Mouse (Mus musculus): ENCODE results near the gene Anapc4. TPM values are rescaled to one million over a fixed set of nuclear protein-coding genes. Genes with fewer than 3 reads are reported as not detected.

Gene Anapc4
- total RNA-seq (2021): 10 to 100 TPM; 32.2 to 37.6 TPM
- long read RNA-seq, experiment 1, transcript Anapc4-201 (28 exons, 3,854 nt): major isoform, 23 of 27 reads
- long read RNA-seq, experiment 1, partial matches to known transcripts: 4 of 27 reads
- long read RNA-seq, experiment 1, other reads (novel, unspliced or antisense): 0 of 27 reads
- long read RNA-seq, experiment 2, transcript Anapc4-201 (28 exons, 3,854 nt): major isoform, 31 of 32 reads
- long read RNA-seq, experiment 2, partial matches to known transcripts: 0 of 32 reads
- long read RNA-seq, experiment 2, other reads (novel, unspliced or antisense): 1 of 32 reads

- DNase-seq: peak; percentile 100
- intact Hi-C loops (cut with DNase I): no loop called here
Measured at GRCm38 (mm10) chr5:52833761-52834274, at the start of gene Anapc4. Gene Anapc4 (plus strand): TSS chr5:52834012.

- intact Hi-C loops (cut with DNase I): no loop called here
- no peak for DNase-seq
Measured at GRCm38 (mm10) chr5:52786556-52787322, 47.1 kb upstream of the Anapc4 start.

DNA sequence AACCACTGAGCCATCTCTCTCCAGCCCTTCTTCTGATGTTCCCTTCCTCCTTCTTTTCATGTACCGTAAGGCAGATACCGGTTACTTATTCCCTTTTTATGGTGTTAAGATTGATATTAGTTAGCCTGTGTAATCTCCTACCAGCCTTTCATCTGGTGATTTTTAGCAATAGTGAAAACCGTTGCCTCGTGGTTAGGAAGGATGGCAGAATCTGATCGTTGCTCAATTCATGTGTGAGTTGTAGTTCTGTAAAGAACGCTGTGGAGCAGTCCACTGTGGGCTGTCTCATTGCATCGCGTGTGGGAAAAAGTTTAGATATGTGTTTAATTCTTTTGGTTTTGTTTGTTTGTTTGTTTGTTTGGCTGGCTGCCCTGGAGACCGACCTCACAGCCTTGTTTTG lies 40.6 kb upstream of the Anapc4 start:
- intact Hi-C loops (cut with DNase I): no loop called here
- no peak for DNase-seq

GRCm38 (mm10) chr5:52794109-52794508 lies 39.7 kb upstream of the Anapc4 start:
- intact Hi-C loops (cut with DNase I): no loop called here
- DNase-seq: peak in 1 of 2 experiments; percentile 13

- intact Hi-C loops (cut with DNase I): no loop called here
- no peak for DNase-seq
Measured at GRCm38 (mm10) chr5:52799274-52799985, 34.4 kb upstream of the Anapc4 start.

GRCm38 (mm10) chr5:52805801-52806200 lies 28.0 kb upstream of the Anapc4 start:
- intact Hi-C loops (cut with DNase I): loop anchor here (10.0 kb wide), 1 partner anchor 131 kb away; no protein-coding TSS in a partner anchor
- DNase-seq: no peak

DNA sequence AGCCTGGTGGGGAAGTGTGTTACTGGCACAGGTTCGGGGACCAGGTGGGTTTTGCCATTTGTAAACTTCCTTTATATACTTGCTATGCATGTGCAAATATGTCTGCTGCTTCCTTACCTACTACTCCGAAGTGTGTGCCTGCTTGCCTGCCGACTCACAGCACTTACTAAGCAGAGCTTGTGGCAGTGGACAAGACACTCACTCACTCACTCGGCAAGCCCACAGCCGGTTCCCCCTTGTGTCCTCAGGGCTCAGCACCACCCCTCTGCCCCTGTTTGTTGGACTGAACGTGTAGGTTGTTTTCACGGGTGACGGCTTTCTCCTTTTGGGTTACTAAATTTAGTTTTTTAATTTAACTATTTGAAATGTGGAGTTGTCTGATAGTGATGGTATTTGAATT lies 27.5 kb upstream of the Anapc4 start:
- DNase-seq: no peak
- intact Hi-C loops (cut with DNase I): loop anchor here (10.0 kb wide), 1 partner anchor 132 kb away; no protein-coding TSS in a partner anchor

GRCm38 (mm10) chr5:52807030-52807429 lies 26.8 kb upstream of the Anapc4 start:
- DNase-seq: no peak
- intact Hi-C loops (cut with DNase I): loop anchor here (10.0 kb wide), 1 partner anchor 132 kb away; no protein-coding TSS in a partner anchor

GRCm38 (mm10) chr5:52810446-52810845 lies 23.4 kb upstream of the Anapc4 start:
- intact Hi-C loops (cut with DNase I): no loop called here
- DNase-seq: no peak

GRCm38 (mm10) chr5:52811056-52811455 lies 22.8 kb upstream of the Anapc4 start:
- intact Hi-C loops (cut with DNase I): no loop called here
- DNase-seq: no peak

- intact Hi-C loops (cut with DNase I): no loop called here
- DNase-seq: no peak
Measured at GRCm38 (mm10) chr5:52812456-52812855, 21.4 kb upstream of the Anapc4 start.

DNA sequence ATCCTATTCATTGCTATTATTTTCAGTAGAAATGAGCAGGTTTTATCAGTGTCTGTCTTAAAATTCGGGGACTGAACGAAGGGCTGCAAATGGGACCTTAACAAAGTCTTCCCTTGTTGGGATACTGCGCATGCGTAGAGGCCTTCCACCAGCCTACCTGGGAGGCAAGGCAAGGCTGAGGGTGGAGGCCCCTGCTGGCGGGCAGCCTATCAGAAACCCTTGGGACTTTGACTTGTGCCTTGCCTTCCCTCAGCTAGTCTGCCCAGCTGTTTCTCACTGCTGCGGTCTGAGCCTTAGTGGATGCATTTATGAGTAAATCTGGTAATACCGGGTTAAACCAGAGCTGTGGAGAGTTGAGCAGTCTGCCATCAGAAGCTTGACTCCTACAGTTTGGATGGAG lies 20.5 kb upstream of the Anapc4 start:
- no peak for DNase-seq
- intact Hi-C loops (cut with DNase I): no loop called here

DNA sequence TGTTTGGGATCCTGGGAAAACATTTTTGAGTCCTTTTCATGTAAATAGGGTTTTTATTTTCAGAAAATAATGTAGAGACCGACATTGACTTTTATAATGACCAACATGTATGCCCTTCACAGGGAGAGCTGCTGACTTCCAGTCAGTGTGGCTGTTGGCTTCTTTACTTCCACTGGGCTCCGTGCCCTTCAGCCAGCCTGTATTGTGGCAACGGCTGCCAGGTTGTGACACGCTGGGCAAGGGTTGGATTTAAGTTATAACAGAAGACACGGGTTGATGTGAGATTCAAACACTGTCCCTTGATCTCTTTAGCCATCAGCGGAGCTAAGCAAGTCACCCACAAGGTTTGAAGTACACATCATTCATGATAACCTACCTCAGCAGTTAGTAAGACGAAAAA lies 15.1 kb upstream of the Anapc4 start:
- intact Hi-C loops (cut with DNase I): no loop called here

GRCm38 (mm10) chr5:52821691-52822090 lies 12.1 kb upstream of the Anapc4 start:
- DNase-seq: no peak
- intact Hi-C loops (cut with DNase I): loop anchor here (5.0 kb wide), 1 partner anchor 309 kb away; no protein-coding TSS in a partner anchor

More for the DNA sequence above, 15.1 kb upstream of the Anapc4 start:
- no peak for DNase-seq

DNA sequence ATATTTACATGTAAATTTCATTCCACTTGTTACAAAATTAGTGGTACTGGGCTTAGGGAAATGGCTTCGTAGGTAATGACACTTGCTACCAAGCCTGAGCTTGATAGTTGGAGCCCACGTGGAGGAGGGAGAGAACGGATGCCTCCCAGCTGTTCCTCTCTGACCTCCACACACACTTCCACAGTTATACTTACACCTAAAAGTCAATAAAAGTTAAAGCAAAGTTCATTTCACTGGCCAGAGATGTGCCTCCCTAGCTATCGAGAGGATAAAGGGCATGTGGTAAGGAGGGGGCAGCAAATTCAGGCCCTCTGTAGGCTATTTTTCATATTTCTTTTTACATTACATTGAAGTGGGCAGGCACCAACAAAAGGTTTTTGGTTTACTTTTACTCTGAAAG lies 5.9 kb upstream of the Anapc4 start:
- no peak for DNase-seq
- intact Hi-C loops (cut with DNase I): no loop called here

DNA sequence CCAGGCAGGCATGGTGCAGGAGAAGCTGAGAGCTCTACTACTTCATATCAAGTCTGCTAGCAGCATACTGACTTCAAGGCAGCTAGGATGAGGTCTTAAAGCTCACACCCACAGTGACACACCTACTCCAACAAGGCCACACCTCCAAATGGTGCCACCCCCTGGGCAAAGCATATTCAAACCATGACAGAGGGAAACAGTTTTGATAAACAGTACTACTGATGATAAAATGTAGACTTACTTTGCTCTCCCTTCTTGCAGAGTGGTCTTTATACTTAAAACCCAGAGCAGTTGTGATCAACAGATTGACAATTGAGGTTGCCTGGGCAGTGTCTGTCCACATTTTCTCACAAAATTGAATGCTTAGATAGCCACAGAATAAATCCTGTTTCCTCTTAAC lies 807 bp upstream of the Anapc4 start:
- no peak for DNase-seq
- intact Hi-C loops (cut with DNase I): no loop called here

DNA sequence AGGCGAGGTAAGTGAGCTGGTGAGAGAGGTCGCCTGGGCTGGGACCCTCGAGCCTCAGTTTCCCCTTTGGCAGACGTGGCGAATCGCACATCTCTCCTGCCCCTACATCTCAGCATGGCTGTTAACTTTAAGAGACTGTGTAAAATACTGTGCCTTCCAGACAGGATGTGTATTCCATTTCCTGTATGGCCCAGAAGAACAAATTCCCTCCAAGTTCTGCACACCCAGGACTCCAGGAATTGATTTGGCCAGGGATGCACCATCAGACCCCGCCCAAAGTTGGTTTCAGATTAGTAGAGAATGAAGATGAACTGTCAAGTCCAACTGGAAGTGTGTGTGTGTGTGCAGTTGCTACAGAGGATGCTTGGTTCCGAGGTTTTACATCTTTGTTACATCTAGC lies 574 bp downstream of the Anapc4 start:
- intact Hi-C loops (cut with DNase I): no loop called here
- no peak for DNase-seq

DNA sequence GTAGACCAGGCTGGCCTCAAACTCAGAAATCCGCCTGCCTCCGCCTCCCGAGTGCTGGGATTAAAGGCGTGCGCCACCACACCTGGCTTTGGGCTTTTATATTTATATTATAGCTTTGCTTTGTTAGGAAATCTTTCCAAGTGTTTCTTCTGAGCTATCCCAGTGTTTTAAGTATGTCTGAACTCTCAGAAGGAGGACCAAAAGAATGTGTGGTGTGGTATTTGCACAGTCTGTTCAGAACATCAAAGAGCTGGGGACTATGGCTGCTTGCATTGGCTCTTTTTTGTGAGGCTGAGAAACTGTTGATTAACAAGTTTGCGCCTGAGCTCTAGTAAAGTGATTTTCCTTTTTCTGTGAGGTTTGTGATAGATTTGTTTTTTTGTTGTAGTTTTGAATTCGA lies 10.5 kb downstream of the Anapc4 start:
- intact Hi-C loops (cut with DNase I): no loop called here
- DNase-seq: no peak

- intact Hi-C loops (cut with DNase I): no loop called here
- no peak for DNase-seq
Measured at GRCm38 (mm10) chr5:52855727-52856126, 21.9 kb downstream of the Anapc4 start.

GRCm38 (mm10) chr5:52864446-52864845 lies 30.6 kb downstream of the Anapc4 start:
- intact Hi-C loops (cut with DNase I): no loop called here
- DNase-seq: no peak

GRCm38 (mm10) chr5:52865825-52866224 lies 32.0 kb downstream of the Anapc4 start:
- DNase-seq: peak; percentile 22 to 30

More at GRCm38 (mm10) chr5:52865825-52866224, 32.0 kb downstream of the Anapc4 start:
- intact Hi-C loops (cut with DNase I): no loop called here
